Mouse (Mus musculus) right cerebral cortex, adult 18-20 months (tissue): ENCODE data around the gene Golga7b.

ENCODE experiments used
- DNase-seq: peaks from one replicate; pipeline ENCODE4 v3.0.0; 2022; ENCODE audit warnings: mixed read lengths

Golga7b gene

GRCm38 (mm10) chr19:42247519-42247918 lies at the start of gene Golga7b:
Gene Golga7b (plus strand): TSS chr19:42247574.
- DNase-seq = no peak

- no peak for DNase-seq
These were observed 49.3 kb upstream of the Golga7b start for GRCm38 (mm10) chr19:42198026-42198425.

GRCm38 (mm10) chr19:42201696-42202381 lies 45.5 kb upstream of the Golga7b start, which contains the start of gene Sfrp5:
Gene Sfrp5 (minus strand): TSS chr19:42202252.
- DNase-seq = no peak

GRCm38 (mm10) chr19:42202467-42202866 lies 44.9 kb upstream of the Golga7b start:
- DNase-seq = no peak

GRCm38 (mm10) chr19:42204306-42204705 lies 43.1 kb upstream of the Golga7b start:
- no peak for DNase-seq

- DNase-seq = no peak
These were observed 42.2 kb upstream of the Golga7b start for GRCm38 (mm10) chr19:42205201-42205600.

- no peak for DNase-seq
These were observed 37.9 kb upstream of the Golga7b start for GRCm38 (mm10) chr19:42209485-42209884.

GRCm38 (mm10) chr19:42209976-42210375 lies 37.4 kb upstream of the Golga7b start:
- no peak for DNase-seq

- no peak for DNase-seq
These were observed 35.4 kb upstream of the Golga7b start for GRCm38 (mm10) chr19:42211936-42212335.

GRCm38 (mm10) chr19:42214601-42215000 lies 32.8 kb upstream of the Golga7b start:
- no peak for DNase-seq

GRCm38 (mm10) chr19:42216699-42217373 lies 30.5 kb upstream of the Golga7b start:
- no peak for DNase-seq

- peak; percentile 45 for DNase-seq
These were observed 30.0 kb upstream of the Golga7b start for GRCm38 (mm10) chr19:42217374-42217763.

- peak; percentile 46 for DNase-seq
These were observed 20.9 kb upstream of the Golga7b start for GRCm38 (mm10) chr19:42226451-42226850.

- no peak for DNase-seq
These were observed 17.7 kb upstream of the Golga7b start for GRCm38 (mm10) chr19:42229499-42230287.

GRCm38 (mm10) chr19:42230288-42230568 lies 17.1 kb upstream of the Golga7b start:
- DNase-seq = no peak

GRCm38 (mm10) chr19:42230986-42231385 lies 16.4 kb upstream of the Golga7b start:
- no peak for DNase-seq

- DNase-seq = peak; percentile 77
These were observed 9.6 kb upstream of the Golga7b start for GRCm38 (mm10) chr19:42237602-42238340.

- DNase-seq = peak; percentile 38
These were observed 9.0 kb upstream of the Golga7b start for GRCm38 (mm10) chr19:42238341-42238715.

GRCm38 (mm10) chr19:42240881-42241280 lies 6.5 kb upstream of the Golga7b start:
- no peak for DNase-seq

- DNase-seq = no peak
These were observed 4.0 kb upstream of the Golga7b start for GRCm38 (mm10) chr19:42243401-42243800.

- DNase-seq = peak; percentile 34
These were observed 748 bp upstream of the Golga7b start for GRCm38 (mm10) chr19:42246626-42247025.

- no peak for DNase-seq
These were observed 2.9 kb downstream of the Golga7b start for GRCm38 (mm10) chr19:42249976-42250914.
